Mouse (Mus musculus): ENCODE data around the gene Mapk6. TPM values are rescaled to one million over a fixed set of nuclear protein-coding genes. Genes with fewer than 3 reads are reported as not detected.

Gene Mapk6
- polyA plus RNA-seq, 1 experiment: 52.8 TPM

DNA sequence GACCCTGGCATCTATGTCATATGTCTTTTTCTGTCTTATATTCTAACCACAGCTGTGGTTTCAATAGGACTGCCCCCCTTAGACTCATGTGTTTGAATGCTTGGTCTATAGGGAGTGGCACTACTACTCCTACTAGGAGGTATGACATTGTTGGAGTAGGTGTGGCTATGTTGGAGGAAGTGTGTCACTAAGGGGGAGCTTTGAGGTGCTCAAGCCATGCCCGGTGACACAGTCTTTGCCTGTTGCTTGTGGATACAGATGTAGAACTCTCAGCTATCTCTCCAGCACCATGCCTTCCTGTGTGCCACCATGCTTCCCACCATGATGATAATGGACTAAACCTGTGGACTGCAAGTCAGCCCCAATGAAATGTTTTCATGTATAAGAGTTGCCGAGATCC lies 19.2 kb upstream of the Mapk6 start:
- TF ChIP-seq USF1 (IDR thresholded peaks at IDR 0.05; ENCODE audit: low read depth): no peak
- H3K79me2 ChIP-seq (ENCODE audit: control insufficient read depth, insufficient read depth): no peaks in the 10 kb centered on the region
- H3K4me3 ChIP-seq: no peak overlapping the region
- H3K36me3 ChIP-seq (ENCODE audit: control insufficient read depth, insufficient read depth): no peaks in the 10 kb centered on the region
- peak overlapping the region; percentile 34 for H3K4me2 ChIP-seq (ENCODE audit: low read depth)
- H3ac ChIP-seq (ENCODE audit: control insufficient read depth, insufficient read length): no peak overlapping the region
- H3K27me3 ChIP-seq (ENCODE audit: control insufficient read depth, insufficient read depth, insufficient read length): no peaks in the 10 kb centered on the region

DNA sequence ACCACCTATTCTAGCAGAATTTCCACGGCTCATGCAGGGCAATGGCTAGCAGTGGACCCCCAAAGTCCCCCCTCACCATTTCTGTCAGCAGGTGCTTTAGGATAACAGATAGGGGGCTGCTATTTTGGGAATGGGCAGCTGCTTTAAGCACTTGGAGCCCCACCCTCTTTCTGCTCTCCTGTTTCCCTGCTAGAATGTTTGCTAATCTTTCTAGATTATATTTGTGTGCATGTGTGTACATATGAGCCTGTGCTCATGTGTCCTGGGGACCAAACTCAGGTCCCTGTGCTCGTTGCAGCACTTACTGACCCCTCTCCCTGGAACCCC lies 18.4 kb upstream of the Mapk6 start:
- Histone ChIP-seq H3K27me3 (ENCODE audit: control insufficient read depth, insufficient read depth, insufficient read length) (no peaks in the 10 kb centered on the region), H3ac (ENCODE audit: control insufficient read depth, insufficient read length) (no peak overlapping the region), H3K79me2 (ENCODE audit: control insufficient read depth, insufficient read depth) (no peaks in the 10 kb centered on the region), H3K4me3 (no peak overlapping the region), H3K4me2 (ENCODE audit: low read depth) (peak overlapping the region; percentile 47), H3K36me3 (ENCODE audit: control insufficient read depth, insufficient read depth) (no peaks in the 10 kb centered on the region)
- TF ChIP-seq MYOG (IDR thresholded peaks at IDR 0.05; ENCODE audit: control insufficient read depth in 1 of 3, insufficient read depth in 1 of 3, insufficient read length in 2 of 3, low read depth in 2 of 3) (peak in 2 of 3 experiments; percentile 67 to 76), TCF12 (IDR thresholded peaks at IDR 0.05; ENCODE audit: insufficient read depth, poor library complexity, severe bottlenecking) (peak; percentile 59), REST (IDR thresholded peaks at IDR 0.05; ENCODE audit: insufficient read depth, insufficient read length) (no peak), E2F4 (IDR thresholded peaks at IDR 0.05; ENCODE audit: insufficient read depth) (no peak), MYOD1 (IDR thresholded peaks at IDR 0.05; ENCODE audit: control insufficient read depth in 1 of 3, insufficient read length in 2 of 3, low read depth in 2 of 3) (peak; percentile 8 to 55 (median 10))

DNA sequence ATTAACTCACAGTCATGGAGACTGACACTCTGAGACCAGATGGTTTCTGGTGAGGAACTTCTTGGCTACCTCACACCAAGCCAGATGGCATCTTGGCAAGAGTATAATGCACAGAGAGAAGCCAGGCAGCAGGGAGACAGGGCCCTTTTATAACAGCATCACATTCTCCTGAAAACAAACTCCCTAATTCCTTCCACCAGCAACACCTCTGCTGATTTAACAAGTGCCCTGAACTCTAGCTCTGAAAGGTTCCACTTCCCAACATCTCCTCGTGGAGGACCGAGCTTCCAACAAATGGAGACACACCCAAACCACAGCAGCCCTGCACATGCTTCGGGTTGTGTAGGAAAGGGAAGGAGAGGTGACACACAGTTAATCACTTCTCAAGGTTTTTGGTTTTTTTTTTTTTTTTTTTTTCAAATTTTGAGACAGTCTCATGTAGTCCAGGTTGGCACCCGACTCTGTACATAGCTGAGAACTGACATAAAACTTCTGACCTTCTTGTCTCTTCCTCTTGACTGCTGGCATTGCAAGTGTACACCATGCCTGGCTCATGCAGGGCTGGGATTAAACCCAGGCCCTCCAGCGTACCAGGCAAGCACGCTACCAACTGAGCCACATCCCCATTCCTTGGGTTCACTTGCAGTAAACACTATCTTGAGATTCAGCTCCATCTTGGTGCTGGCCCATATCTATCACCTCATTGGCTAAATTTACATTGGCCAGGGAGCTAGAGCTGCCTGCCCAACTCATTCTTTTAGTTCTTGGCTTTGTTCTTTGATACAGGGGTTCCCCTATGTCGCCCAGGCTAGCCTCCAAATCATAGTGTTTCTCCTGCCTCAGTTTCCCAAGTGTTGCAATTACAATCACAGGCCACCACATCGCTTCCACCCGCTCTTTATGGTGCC lies 17.8 kb upstream of the Mapk6 start:
- no peak for TF ChIP-seq USF1 (IDR thresholded peaks at IDR 0.05; ENCODE audit: low read depth)
- TF ChIP-seq MAX (IDR thresholded peaks at IDR 0.05; ENCODE audit: low read depth): peak; percentile 76
- no peak for TF ChIP-seq POLR2AphosphoS2 (IDR thresholded peaks at IDR 0.05; ENCODE audit: insufficient read length, low read depth)
- peak in 1 of 3 experiments; percentile 47 for TF ChIP-seq MYOG (IDR thresholded peaks at IDR 0.05; ENCODE audit: control insufficient read depth in 1 of 3, insufficient read depth in 1 of 3, insufficient read length in 2 of 3, low read depth in 2 of 3)
- no peak for TF ChIP-seq SRF (IDR thresholded peaks at IDR 0.05; ENCODE audit: control insufficient read depth, insufficient read length, low read depth)
- peak in 2 of 3 experiments; percentile 19 to 39 for TF ChIP-seq MYOD1 (IDR thresholded peaks at IDR 0.05; ENCODE audit: control insufficient read depth in 1 of 3, insufficient read length in 2 of 3, low read depth in 2 of 3)
- H3ac ChIP-seq (ENCODE audit: control insufficient read depth, insufficient read length): no peak overlapping the region
- peak overlapping the region; percentile 47 for H3K4me2 ChIP-seq (ENCODE audit: low read depth)
- no peak overlapping the region for H3K4me3 ChIP-seq
- H3K27me3 ChIP-seq (ENCODE audit: control insufficient read depth, insufficient read depth, insufficient read length): no peaks in the 10 kb centered on the region
- H3K36me3 ChIP-seq (ENCODE audit: control insufficient read depth, insufficient read depth): no peaks in the 10 kb centered on the region
- no peaks in the 10 kb centered on the region for H3K79me2 ChIP-seq (ENCODE audit: control insufficient read depth, insufficient read depth)

DNA sequence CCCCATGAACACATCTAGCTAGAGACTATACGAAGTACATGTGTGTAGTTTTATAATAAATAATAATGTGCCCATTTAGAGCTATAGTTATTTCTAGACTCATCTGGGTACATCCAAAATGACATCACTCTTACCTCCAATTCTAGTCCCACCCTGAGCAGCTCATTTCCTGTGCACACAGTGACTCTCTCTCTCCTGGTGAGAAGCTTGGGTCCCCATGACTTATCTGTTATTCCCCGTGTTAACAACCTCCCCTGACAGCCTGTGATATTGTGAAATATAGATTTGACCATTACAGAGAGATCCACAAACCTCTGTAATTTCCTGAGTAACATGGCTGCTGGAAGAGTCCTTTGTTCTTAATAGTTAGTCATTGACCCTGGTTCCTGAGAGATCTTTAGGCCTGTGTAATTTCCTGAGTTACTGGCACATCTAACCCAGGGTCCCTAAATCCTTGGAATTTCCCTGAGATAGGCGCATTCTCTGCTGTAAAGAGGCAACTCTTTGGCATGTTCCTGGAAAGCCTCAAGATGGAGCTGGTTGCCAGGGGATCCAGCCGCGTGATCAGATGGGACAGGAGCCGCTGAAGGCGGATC lies 16.1 kb upstream of the Mapk6 start:
- H3K27me3 ChIP-seq (ENCODE audit: control insufficient read depth, insufficient read depth, insufficient read length): no peaks in the 10 kb centered on the region

DNA sequence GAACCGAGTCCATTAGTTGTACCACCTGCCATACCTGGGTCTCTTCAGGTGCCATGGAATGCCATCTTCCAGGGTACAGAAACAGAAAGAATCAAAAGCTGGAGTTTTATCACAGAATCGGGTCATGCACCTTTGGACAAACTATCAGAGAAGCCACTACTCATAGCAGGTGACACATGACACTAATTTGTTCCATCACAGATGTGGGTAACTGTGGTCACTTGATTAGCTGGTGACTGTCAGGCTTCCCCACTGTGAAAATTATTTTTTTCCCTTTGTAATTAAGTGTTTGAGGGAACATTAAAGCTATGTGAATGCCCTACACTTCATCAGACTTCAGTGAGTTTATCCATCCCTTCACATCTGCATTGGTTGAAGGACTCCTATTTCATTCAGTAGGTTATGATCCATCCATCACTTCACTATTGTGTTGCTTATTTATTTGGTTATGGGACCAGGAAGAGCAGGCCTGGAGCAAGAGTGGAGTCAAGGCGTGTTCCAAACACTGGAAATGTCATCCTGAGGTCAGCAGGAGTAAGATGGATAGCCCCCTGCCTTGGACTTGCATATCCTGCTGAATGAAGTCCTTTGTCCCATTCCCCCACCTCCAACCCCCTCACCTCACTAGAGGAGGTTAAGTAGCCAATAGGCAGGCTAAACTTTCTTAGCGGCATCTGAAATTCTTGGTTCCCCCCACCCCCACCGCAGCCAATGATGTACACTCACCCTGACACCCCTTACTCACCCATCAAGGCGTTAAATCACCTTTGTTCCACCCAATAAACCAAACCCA lies 14.7 kb upstream of the Mapk6 start:
- no peaks in the 10 kb centered on the region for H3K36me3 ChIP-seq (ENCODE audit: control insufficient read depth, insufficient read depth)
- H3K4me2 ChIP-seq (ENCODE audit: low read depth): peak overlapping the region; percentile 97
- H3K79me2 ChIP-seq (ENCODE audit: control insufficient read depth, insufficient read depth): no peaks in the 10 kb centered on the region
- no peaks in the 10 kb centered on the region for H3K27me3 ChIP-seq (ENCODE audit: control insufficient read depth, insufficient read depth, insufficient read length)
- no peak for TF ChIP-seq TCF12 (IDR thresholded peaks at IDR 0.05; ENCODE audit: insufficient read depth, poor library complexity, severe bottlenecking)
- no peak for TF ChIP-seq SRF (IDR thresholded peaks at IDR 0.05; ENCODE audit: control insufficient read depth, insufficient read length, low read depth)
- TF ChIP-seq MYOG (IDR thresholded peaks at IDR 0.05; ENCODE audit: control insufficient read depth in 1 of 3, insufficient read depth in 1 of 3, insufficient read length in 2 of 3, low read depth in 2 of 3): no peak
- no peak for TF ChIP-seq POLR2AphosphoS2 (IDR thresholded peaks at IDR 0.05; ENCODE audit: insufficient read length, low read depth)
- TF ChIP-seq MYOD1 (IDR thresholded peaks at IDR 0.05; ENCODE audit: control insufficient read depth in 1 of 3, insufficient read length in 2 of 3, low read depth in 2 of 3): no peak
- TF ChIP-seq MAX (IDR thresholded peaks at IDR 0.05; ENCODE audit: low read depth): no peak
- TF ChIP-seq POLR2A (IDR thresholded peaks at IDR 0.05; ENCODE audit: insufficient read length, low read depth): no peak
- no peak for TF ChIP-seq E2F4 (IDR thresholded peaks at IDR 0.05; ENCODE audit: insufficient read depth)
- TF ChIP-seq CEBPB (IDR thresholded peaks at IDR 0.05; ENCODE audit: insufficient read depth, poor library complexity, severe bottlenecking): no peak
- TF ChIP-seq USF1 (IDR thresholded peaks at IDR 0.05; ENCODE audit: low read depth): no peak
- no peak for TF ChIP-seq REST (IDR thresholded peaks at IDR 0.05; ENCODE audit: insufficient read depth, insufficient read length)
- no peak for TF ChIP-seq TCF3 (IDR thresholded peaks at IDR 0.05; ENCODE audit: insufficient read length, low read depth)
- H3ac ChIP-seq (ENCODE audit: control insufficient read depth, insufficient read length): no peak overlapping the region
- no peak overlapping the region for H3K4me3 ChIP-seq

More for the DNA sequence above, 16.1 kb upstream of the Mapk6 start:
- Histone ChIP-seq H3K36me3 (ENCODE audit: control insufficient read depth, insufficient read depth) (no peaks in the 10 kb centered on the region), H3ac (ENCODE audit: control insufficient read depth, insufficient read length) (no peak overlapping the region), H3K4me2 (ENCODE audit: low read depth) (no peak overlapping the region), H3K4me3 (no peak overlapping the region), H3K79me2 (ENCODE audit: control insufficient read depth, insufficient read depth) (no peaks in the 10 kb centered on the region)
- TF ChIP-seq POLR2AphosphoS2 (IDR thresholded peaks at IDR 0.05; ENCODE audit: insufficient read length, low read depth) (no peak), REST (IDR thresholded peaks at IDR 0.05; ENCODE audit: insufficient read depth, insufficient read length) (no peak), MYOG (IDR thresholded peaks at IDR 0.05; ENCODE audit: control insufficient read depth in 1 of 3, insufficient read depth in 1 of 3, insufficient read length in 2 of 3, low read depth in 2 of 3) (no peak), POLR2A (IDR thresholded peaks at IDR 0.05; ENCODE audit: insufficient read length, low read depth) (no peak), USF1 (IDR thresholded peaks at IDR 0.05; ENCODE audit: low read depth) (no peak), SRF (IDR thresholded peaks at IDR 0.05; ENCODE audit: control insufficient read depth, insufficient read length, low read depth) (no peak), TCF3 (IDR thresholded peaks at IDR 0.05; ENCODE audit: insufficient read length, low read depth) (no peak), MYOD1 (IDR thresholded peaks at IDR 0.05; ENCODE audit: control insufficient read depth in 1 of 3, insufficient read length in 2 of 3, low read depth in 2 of 3) (no peak), CEBPB (IDR thresholded peaks at IDR 0.05; ENCODE audit: insufficient read depth, poor library complexity, severe bottlenecking) (no peak), MAX (IDR thresholded peaks at IDR 0.05; ENCODE audit: low read depth) (no peak), E2F4 (IDR thresholded peaks at IDR 0.05; ENCODE audit: insufficient read depth) (no peak), TCF12 (IDR thresholded peaks at IDR 0.05; ENCODE audit: insufficient read depth, poor library complexity, severe bottlenecking) (no peak)

Measured in myocyte (in vitro differentiated cells).